23 mouse cellular contexts compared by ENCODE assay signal in the genomic region with DNA sequence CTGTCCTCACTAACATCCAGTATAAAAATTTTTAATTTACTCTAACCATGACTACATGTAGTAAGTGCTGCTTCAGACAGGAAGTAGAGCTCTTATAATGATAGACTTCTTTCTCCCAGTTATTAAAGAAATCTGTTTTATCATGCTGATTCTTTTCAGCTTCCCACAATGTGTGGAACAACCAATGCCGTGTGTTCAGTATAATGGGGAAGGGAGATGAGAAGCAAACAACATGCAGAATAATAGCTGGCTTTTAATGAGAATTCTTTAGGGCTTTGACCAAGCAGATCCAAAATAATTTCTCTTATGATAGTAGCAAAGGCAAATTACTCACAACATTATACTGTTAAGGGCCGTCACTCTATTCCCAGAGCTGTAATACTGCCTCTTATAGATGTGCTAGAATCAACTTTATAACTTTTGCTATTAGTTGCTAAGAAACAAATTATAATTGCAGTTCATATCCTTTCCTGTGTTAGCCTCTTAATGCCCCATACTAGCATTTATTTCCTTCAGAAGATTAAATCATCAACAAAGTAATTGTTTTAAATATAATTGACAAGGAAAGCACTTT.
A peak's percentile ranks its signal among the peaks of the same experiment; 100 is the strongest.
DNase-seq lines count a peak whose midpoint lies in the region; ATAC-seq lines count a peak whose summit lies in the region.
"Had no signal": no experiment of that assay in that cellular context is flagged by ENCODE, and none has a peak within 500 bp of the region (broad histone marks: within the 10 kb centered on the region; RNA-seq: fewer than 3 reads in every experiment).

No protein-coding gene starts in this region.

- H3K4me1 ChIP-seq in hindbrain, embryonic 16.5 days (ENCODE audit: control insufficient read depth, insufficient read depth, low read depth, low read length): no peaks in the 10 kb centered on the region
- no peaks in the 10 kb centered on the region for H3K4me1 ChIP-seq in hindbrain, embryonic 13.5 days (replicated peaks)
- H3K4me1 ChIP-seq in neural tube, embryonic 13.5 days (replicated peaks): no peaks in the 10 kb centered on the region
- H3K4me1 ChIP-seq in neural tube, embryonic 15.5 days: no peaks in the 10 kb centered on the region
- H3K4me1 ChIP-seq: forebrain, embryonic 13.5 days; heart, embryonic 10.5 days; heart, embryonic 13.5 days; intestine, embryonic 15.5 days had no signal

- DNase-seq in neural tube, embryonic 10.5 days (ENCODE audit: extremely low spot score, low spot score): no peak
- DNase-seq in adrenal gland, adult (ENCODE audit: inconsistent age in 2 of 2, low spot score in 1 of 2): no peak
- DNase-seq: adrenal gland, adult 8-10 months; adrenal gland, postnatal 25 days; cerebellum, adult 18-20 months; cerebellum, adult 9-10 months; cerebellum, postnatal 14 days; gastrocnemius, postnatal 10 days; gastrocnemius, postnatal 36 days; heart, adult 2 months; heart, postnatal 14 days; heart, postnatal 4 days had no signal

- H3K9me3 ChIP-seq in hindbrain, embryonic 16.5 days (ENCODE audit: control insufficient read depth, low read length): no peaks in the 10 kb centered on the region
- no peaks in the 10 kb centered on the region for H3K9me3 ChIP-seq in hindbrain, embryonic 13.5 days
- H3K9me3 ChIP-seq in neural tube, embryonic 13.5 days: no peaks in the 10 kb centered on the region
- no peaks in the 10 kb centered on the region for H3K9me3 ChIP-seq in neural tube, embryonic 15.5 days (replicated peaks)
- H3K9me3 ChIP-seq: forebrain, embryonic 10.5 days; forebrain, embryonic 13.5 days; heart, embryonic 10.5 days; heart, embryonic 13.5 days; intestine, embryonic 15.5 days had no signal

- H3K36me3 ChIP-seq in hindbrain, embryonic 16.5 days (ENCODE audit: control insufficient read depth, insufficient read depth, low read length): no peaks in the 10 kb centered on the region
- no peaks in the 10 kb centered on the region for H3K36me3 ChIP-seq in hindbrain, embryonic 13.5 days
- H3K36me3 ChIP-seq in neural tube, embryonic 13.5 days: no peaks in the 10 kb centered on the region
- H3K36me3 ChIP-seq in neural tube, embryonic 15.5 days: no peaks in the 10 kb centered on the region
- H3K36me3 ChIP-seq: forebrain, embryonic 10.5 days; heart, embryonic 10.5 days; heart, embryonic 13.5 days; intestine, embryonic 15.5 days had no signal

- no peak overlapping the region for H3K27ac ChIP-seq in hindbrain, embryonic 16.5 days (ENCODE audit: low read depth, low read length)
- no peak overlapping the region for H3K27ac ChIP-seq in hindbrain, embryonic 13.5 days
- H3K27ac ChIP-seq in neural tube, embryonic 13.5 days (replicated peaks): peak overlapping the region; percentile 52; the same call in 1 of the 2 replicates
- H3K27ac ChIP-seq in neural tube, embryonic 15.5 days (replicated peaks): no peak overlapping the region
- H3K27ac ChIP-seq: forebrain, embryonic 10.5 days; forebrain, embryonic 13.5 days; heart, adult 2 months; heart, embryonic 10.5 days; heart, embryonic 13.5 days; intestine, embryonic 15.5 days had no signal

- no peaks in the 10 kb centered on the region for H3K27me3 ChIP-seq in hindbrain, embryonic 16.5 days (replicated peaks; ENCODE audit: control insufficient read depth, insufficient read depth, low read length)
- no peaks in the 10 kb centered on the region for H3K27me3 ChIP-seq in hindbrain, embryonic 13.5 days
- no peaks in the 10 kb centered on the region for H3K27me3 ChIP-seq in neural tube, embryonic 13.5 days
- no peaks in the 10 kb centered on the region for H3K27me3 ChIP-seq in neural tube, embryonic 15.5 days (replicated peaks)
- H3K27me3 ChIP-seq: forebrain, embryonic 13.5 days; heart, embryonic 13.5 days; intestine, embryonic 15.5 days had no signal

- 38% methylated on average over 2 of the region's 2 CpGs for WGBS in hindbrain, embryonic 16.5 days
- 55% methylated on average over 2 of the region's 2 CpGs for WGBS in hindbrain, embryonic 13.5 days
- WGBS in neural tube, embryonic 13.5 days: 55% methylated on average over 2 of the region's 2 CpGs
- 43% methylated on average over 2 of the region's 2 CpGs for WGBS in neural tube, embryonic 15.5 days

- no peak overlapping the region for H3K4me2 ChIP-seq in hindbrain, embryonic 16.5 days (ENCODE audit: low read length)
- H3K4me2 ChIP-seq in hindbrain, embryonic 13.5 days: no peak overlapping the region
- H3K4me2 ChIP-seq in neural tube, embryonic 13.5 days: no peak overlapping the region
- no peak overlapping the region for H3K4me2 ChIP-seq in neural tube, embryonic 15.5 days
- H3K4me2 ChIP-seq: forebrain, embryonic 13.5 days; heart, embryonic 13.5 days; intestine, embryonic 15.5 days had no signal

- ATAC-seq in hindbrain, embryonic 16.5 days: peak; percentile 61; the same call in 1 of the 2 replicates
- no peak for ATAC-seq in hindbrain, embryonic 13.5 days (ENCODE audit: low FRiP score)
- peak; percentile 81; the same call in 1 of the 2 replicates for ATAC-seq in neural tube, embryonic 13.5 days (ENCODE audit: low read depth)
- peak; percentile 89 for ATAC-seq in neural tube, embryonic 15.5 days (ENCODE audit: low FRiP score)
- ATAC-seq: CD4-positive, CD25-positive, alpha-beta regulatory T cell, adult 4 months; forebrain, embryonic 13.5 days; forebrain, embryonic 16.5 days; intestine, embryonic 15.5 days had no signal

- H3K4me3 ChIP-seq in hindbrain, embryonic 16.5 days (ENCODE audit: low read length): no peak overlapping the region
- no peak overlapping the region for H3K4me3 ChIP-seq in hindbrain, embryonic 13.5 days
- no peak overlapping the region for H3K4me3 ChIP-seq in neural tube, embryonic 13.5 days
- no peak overlapping the region for H3K4me3 ChIP-seq in neural tube, embryonic 15.5 days (replicated peaks)
- H3K4me3 ChIP-seq: forebrain, embryonic 10.5 days; forebrain, embryonic 13.5 days; heart, adult 2 months; heart, embryonic 10.5 days; heart, embryonic 13.5 days; intestine, embryonic 15.5 days had no signal

- no peak overlapping the region for H3K9ac ChIP-seq in hindbrain, embryonic 16.5 days (ENCODE audit: low read depth, low read length)
- H3K9ac ChIP-seq in hindbrain, embryonic 13.5 days: no peak overlapping the region
- H3K9ac ChIP-seq in neural tube, embryonic 13.5 days: no peak overlapping the region
- H3K9ac ChIP-seq in neural tube, embryonic 15.5 days (replicated peaks): no peak overlapping the region
- H3K9ac ChIP-seq: forebrain, embryonic 13.5 days; heart, embryonic 13.5 days; intestine, embryonic 15.5 days had no signal
